Mouse (Mus musculus) c-Kit-negative CD71-positive TER-119-positive erythroid progenitor cells, embryonic 14.5 days (primary cell): ENCODE data around the gene Stk38.
A peak's percentile ranks its signal among the peaks of the same experiment; 100 is the strongest.
"Not testable (repeated sequence)": the region's sequence is repeated elsewhere in the genome, so short reads cannot be mapped to it uniquely, and the experiment has no call there.

Experiments used
- DNase-seq: peaks from one replicate; pipeline ENCODE4 v3.0.0-alpha.2; 2013; ENCODE audit warnings: low read depth, low spot score

Gene Stk38

DNA sequence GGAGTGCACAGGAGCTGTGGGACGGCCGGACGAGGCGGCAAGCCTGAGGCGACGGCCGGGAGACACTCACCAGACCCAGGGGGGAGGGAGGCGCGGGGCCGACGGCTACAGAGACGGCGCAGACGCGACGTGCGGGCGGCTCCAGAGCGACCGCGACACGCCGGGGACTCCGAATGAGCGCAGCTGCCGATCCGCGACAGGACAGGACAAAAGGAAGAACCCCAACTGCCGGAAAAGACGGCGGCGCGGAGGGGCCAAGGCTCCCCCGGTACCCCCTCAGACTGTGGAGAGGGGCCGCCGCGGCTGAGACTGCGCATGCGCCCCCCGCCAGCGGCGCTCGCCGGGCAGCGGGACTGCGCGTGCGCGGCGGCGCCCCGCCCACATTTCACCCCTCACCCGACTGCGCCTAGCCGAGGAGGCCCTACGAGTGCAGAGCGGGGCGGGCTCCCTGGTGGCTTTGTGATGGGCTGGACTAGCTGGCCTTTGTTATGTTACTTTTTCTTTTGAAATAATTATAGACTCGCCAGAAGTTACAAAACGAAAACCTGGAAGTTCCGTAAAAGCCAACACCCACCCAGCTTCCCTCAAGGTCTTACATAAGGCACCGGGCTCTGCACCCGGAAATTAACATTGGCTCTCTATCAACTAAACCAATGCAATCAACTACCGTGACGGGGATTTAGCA, at the start of gene Stk38:
Gene Stk38 (minus strand): TSS at position 355 of the 685 bp plus-strand sequence.
- peak; percentile 75 for DNase-seq

DNA sequence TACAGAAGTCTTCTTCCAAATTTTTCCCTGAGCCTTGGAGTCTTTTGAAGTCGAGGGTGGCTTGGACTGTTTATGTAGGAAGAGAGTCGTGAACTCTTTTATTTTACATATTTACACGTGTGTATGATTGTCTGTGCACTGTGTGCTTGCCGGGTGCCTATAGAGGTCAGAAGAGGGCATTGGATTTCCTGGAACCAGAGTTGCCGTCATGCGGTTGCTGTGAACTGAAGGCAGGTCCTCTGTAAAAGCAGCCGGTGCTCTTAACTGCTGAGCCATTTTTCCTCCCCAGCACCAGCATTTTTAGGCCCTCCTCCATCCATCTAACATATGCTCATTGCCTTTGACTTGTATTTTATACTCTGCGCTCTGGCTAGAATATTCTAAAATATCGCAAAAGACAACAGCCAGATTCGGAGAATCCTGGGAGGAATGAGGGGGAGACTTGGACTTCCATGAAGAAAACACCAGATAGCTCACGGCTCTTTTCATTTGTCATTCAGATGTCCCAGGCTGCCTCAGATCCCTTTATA, 49.6 kb upstream of the Stk38 start:
- no peak for DNase-seq

DNA sequence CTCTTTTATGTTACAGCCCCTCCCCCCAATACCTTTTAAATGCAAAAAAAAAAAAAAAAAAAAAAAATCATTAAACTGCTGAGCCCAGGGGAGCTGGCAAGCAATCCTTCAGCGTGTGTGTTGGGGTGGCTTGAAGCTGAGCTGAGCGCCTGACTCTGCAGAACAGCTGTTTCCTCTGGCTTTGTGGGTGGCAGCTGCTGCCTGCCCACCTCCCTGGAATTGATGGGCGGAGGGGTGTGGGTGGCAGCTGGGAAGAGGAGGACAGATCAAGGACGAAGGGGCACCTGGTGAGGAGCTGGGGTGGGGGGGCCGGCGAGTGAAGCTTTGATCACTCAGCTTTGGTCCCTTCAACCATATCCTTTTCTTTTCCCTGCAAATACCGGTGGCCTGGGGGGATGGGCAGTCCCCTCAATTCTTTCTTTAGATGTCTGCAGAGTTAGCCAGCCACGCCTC, 48.9 kb upstream of the Stk38 start:
- no peak for DNase-seq

DNA sequence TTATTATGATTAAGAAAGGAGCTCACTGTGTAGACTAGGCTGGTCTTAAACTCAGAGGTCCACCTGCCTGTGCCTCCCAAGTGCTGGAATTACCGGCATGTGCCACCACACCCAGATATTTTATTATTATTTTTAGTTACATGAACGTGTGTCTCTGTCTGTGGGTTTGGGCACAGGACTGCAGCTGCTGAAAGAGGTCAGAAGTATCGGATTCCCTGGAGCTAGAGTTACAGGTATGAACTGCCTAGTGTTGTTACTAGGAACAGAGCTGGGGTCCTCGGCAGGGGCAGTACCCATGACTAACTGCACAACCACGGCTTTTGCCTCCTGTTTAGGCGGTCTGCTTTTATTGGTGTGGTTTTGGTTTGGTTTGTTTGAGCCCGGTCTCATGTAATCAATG, 48.4 kb upstream of the Stk38 start:
- no peak for DNase-seq

DNA sequence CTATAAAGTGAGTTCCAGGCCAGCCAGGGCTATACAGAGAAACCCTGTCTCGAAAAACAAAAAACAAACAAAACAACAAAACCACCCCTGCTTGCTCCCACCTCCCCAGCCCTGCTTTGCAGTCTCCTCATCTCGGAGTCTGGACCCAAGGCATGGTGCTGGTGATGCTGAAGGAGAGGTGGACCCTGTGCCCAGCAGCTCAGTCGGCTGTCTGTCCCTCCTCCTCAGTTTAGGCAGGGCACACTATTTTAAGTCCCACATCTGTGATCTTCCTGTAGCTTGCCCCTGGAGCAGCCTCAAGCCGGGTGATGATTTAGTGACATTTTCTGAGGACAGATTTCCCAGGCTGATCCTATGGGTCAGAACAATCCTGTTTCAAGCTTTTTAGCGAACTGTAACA, 47.8 kb upstream of the Stk38 start:
- DNase-seq: no peak

DNA sequence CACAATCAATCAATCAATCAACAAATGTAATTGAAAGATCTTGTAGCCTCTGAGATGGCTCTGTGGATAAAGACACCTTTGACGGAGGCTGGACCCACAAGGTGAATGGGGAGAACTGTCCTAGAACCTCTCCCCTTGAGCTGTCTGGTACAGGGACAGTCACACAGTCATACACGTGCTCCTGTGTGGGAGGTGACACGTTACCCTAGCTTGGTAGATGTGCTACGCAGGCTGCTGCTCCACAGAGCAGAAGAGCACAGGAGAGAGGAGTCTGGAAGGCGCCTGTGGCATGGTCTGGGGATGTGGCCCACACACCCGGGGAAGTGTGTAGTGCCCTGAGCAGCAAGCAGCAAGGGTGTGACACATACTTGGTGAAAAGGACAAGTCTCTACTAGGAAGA, 46.6 kb upstream of the Stk38 start:
- no peak for DNase-seq

DNA sequence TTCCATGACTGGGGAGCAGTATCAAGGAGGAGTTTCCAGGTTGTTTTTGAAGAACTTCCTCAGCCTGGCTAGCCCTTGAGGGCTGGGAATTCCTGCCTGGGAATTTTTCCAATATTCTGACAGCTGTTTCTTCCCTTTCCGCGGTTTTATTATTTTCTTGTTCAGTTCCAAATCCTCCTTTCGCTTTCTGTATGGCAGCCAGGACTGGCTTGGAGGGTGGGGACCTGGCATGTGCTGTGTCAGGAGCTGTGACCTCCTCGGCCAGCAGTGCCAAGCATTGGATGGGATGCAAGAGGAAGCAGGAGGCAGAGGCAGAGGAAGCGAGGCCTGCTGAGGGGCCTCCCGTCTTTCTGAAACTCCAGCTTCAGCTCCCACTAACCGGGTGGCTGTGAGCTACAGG, 46.0 kb upstream of the Stk38 start:
- no peak for DNase-seq

DNA sequence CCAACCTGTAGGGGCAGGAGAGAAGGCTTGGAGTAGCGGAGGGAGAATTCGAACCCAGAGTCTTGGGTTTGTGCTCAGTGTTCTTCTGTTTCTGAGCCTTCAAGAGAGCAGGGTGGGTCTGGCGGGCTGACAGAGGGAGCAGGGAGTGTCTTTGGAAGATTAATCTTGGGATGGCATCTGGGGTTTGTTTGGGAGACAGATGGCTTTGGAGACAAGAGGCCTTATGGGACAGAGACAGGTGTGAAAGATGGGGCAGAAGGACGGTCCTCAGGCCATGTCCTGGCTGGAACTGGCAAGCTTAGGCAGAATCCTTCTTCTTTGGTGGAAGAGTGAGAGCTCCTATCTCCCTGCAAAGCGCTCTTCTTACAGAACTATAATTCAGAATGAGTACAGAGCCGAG, 45.3 kb upstream of the Stk38 start:
- DNase-seq: no peak

DNA sequence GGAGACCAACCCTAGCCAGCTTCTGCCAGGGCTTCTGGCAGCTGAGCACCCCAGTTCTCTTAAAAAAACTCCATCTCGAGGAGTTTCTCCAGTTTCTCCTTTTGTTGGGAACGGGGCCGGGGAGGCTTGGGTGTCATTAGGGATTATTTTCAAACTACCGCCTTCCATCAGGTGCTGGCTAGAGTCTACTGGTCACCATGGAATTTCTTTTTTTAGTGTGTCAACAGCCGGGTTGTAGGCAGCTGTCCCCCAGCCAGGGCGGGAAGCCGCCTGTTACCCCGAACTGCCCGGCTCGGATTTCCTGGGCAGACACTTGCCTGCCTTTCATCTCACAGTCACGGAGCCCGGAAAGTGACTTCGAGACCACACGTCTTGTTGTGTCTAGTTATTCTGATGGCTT, 43.0 kb upstream of the Stk38 start:
- DNase-seq: no peak

DNA sequence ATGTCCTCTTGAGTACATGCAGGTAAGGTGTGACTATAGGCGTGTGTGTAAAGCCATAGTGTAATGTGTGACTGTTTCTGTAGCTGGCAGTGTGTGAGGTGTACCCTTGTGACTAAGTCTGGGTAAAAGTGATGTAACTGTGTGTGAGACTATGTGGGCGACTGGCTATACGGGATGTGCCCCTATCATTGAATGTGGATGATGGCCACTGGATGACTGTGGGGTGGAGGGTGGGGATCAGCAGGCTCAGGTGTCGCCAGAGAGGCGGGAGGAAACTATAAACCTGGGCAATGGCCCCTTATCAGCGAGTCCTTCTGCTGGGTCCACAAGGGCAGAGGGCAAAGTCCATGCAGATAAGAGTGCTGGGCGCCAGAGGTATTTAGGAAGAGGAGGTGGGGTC, 42.1 kb upstream of the Stk38 start:
- no peak for DNase-seq

DNA sequence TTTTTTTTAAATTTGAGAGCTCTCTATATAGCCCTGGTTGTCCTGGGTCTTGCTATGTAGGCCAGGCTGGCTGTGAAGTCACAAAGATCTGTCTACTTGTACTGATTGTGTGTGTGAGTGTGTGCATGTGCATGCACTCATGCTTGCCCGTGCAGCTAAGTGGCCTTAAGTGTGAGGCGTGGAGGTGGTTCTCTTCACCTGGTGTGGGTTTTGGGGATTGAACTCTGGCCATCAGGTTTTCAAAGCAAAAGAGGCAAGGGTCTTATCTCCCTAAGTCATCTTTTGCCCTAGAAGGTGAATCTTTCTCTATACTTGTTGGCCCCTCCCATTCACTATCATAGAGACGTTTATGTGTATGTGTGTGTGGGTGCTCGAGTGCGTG, 41.7 kb upstream of the Stk38 start:
- no peak for DNase-seq

DNA sequence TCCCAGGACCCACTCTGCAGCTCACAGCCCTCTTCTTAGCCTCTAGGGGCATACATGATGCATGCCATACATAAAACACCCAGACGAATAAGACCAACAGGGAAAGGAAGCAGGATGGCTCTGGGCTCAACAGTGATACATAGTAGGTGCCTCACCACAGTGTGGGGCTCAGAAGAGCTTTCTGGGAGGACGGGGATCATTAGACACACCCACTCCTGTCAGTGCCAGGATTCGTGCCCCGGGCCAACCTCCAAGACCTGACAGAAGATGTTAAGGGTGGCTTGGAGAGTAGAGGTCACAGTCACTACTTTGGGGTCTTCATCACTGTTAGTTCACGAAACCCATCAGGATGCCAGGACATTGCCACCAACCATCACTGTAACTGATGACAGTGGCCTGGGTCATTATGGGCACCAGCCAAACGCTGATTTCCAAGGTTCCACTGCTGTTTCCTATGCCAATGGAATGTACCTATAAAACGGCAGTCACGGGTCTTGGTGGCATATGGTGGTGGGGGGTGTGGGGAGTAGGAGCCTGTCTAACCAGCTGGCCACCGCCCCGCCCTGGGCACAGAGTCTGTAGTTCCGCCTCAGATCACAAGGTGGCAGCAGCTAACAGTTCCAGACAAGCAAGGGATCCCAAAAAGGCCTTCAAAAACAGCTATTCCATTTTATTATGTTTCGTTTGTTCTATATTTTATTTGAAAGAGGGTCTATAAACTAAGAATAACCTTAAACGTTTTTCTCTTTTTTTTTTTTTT, 41.1 kb upstream of the Stk38 start:
- peak; percentile 47 for DNase-seq

DNA sequence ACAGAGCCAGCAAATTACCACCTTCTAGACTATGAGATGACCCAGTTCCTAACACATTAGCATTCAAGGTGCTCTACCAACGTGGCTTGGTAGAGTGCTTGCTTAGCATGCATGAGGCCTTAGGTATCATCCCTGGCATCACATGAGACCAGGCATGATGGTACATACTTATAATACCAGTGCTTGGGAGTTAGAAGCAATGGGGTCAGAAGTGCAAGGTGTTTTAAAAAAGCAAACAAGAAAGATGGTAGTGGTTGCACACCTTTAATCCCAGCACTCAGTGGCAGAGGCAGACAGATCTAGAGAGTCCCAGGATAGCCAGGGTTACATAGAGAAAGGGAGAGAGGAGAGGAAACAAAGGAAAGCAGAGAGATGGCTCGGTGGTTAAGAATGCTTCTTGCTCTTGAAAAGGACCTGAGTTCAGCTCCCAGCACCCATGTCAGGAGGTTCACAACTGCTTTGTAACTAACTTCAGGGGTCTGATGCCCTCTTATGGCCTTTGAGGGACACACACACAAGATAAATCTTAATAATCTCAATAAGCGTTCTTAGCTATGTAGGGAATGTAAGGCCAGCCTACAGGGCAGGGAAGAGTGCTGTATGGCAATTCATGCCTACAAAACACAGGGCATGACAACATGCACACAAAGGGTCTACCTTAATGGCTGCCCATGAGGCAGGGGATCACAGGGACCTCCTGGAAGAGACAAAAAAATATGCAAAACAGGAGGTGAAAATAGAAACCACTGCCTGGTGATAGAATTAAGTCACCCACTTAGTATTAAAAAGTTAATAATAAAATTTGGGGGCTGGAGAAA, 40.1 kb upstream of the Stk38 start:
- no peak for DNase-seq

DNA sequence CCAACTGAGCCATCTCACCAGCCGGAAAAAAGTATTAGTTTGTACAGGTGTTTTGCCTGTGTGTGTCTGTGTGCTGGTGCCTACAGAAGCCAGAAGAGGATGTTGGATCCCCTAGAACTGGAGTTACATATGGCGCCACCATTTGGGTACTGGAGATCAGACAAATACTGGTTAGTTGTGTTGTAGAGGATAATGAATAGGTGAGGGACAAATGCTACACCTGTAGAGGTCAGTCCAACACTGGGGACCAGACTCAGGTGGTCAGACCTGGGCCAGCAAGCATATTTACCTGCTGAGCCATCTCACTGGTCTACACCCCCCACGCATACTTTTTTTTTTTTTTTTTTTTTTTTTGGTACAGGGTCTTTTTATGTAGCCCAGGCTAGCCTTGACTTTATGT, 39.1 kb upstream of the Stk38 start:
- no peak for DNase-seq

DNA sequence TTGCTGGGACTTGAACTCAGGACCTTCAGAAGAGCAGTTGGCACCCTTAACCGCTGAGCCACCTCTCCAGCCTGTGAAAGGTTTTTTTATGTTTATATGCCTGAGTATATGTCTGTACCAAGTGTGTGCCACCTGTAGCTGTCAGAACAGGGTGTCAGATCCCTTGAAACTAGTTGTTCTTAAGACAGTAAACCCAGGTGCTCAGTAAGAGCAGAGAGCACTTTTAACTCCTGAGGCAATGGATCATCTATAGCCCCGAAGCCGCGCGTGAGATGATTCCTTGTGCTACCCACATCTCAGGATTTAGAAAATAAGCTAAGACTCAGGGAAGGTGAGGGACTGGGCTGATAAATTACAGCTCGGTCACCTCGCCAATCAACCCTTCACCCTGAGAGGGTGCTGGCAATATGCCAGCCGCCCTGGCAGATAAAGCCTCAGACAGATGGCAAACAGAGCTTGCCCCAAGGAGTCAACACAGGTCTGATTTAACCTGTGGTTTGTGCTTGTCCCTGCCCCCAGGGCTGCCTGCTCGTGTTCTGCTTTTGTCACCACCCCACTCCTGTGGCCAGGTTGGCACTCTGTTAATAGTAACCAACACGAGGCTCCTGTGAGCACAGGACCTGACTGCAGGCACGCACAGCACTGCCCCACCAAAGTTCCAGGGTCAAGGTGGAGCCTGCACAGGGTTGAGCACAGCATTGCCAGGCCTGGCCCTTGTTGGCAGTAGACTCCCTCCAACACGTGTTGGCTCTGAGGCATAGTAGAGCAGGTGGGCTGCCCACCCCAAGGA, 38.1 kb upstream of the Stk38 start:
- no peak for DNase-seq

DNA sequence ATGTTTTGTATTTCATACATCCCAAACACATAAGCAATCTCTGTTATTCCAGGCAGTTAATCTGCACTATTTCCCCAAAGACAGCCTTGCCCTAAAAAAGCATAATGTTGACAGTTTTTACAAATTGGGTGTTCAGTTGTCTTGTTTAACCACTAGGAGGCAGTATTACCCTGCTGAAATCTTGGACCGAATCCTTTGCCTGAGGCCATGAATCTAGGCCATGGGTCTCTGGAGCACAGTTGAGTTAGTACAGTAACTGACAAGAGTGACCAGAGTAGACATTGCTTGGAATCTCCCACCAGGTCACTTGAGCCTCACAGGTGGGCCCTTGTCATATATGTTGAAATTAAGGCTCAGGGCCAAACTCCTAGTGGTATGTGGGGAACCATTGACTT, 37.1 kb upstream of the Stk38 start:
- DNase-seq: peak; percentile 30

DNA sequence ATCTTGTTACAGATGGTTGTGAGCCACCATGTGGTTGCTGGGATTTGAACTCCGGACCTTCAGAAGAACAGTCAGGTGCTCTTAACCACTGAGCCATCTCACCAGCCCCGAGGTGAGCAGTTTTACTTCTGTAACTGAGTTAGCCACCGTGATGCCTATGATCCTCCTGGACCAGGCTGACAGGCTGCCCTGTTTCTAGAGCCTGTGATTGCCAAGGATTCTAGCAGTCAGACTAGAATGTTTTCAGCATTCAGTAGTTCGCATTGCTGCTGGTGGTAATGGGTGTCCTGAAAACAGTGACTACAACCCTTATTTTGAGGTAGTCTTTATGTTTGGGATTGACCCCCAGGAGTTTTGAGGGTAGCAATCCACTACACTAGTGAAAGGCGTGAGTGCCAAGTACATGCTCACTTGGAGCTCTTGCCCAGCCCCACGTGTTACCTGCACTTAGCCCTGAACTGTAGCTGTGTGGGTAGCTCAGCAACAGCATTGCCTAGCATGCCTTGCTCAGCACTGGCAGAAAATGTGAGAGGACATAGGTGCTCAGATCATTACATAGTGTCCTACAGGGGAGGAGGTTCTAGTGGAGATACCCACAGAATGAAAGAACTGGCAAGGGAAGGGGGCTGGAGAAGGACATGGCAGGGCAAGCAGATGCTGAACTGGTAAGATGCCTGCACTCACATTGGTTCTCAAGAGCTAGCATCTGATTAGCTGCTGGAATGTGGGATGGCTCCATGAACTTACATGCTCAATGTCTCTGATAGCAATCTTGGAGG, 36.5 kb upstream of the Stk38 start:
- no peak for DNase-seq

DNA sequence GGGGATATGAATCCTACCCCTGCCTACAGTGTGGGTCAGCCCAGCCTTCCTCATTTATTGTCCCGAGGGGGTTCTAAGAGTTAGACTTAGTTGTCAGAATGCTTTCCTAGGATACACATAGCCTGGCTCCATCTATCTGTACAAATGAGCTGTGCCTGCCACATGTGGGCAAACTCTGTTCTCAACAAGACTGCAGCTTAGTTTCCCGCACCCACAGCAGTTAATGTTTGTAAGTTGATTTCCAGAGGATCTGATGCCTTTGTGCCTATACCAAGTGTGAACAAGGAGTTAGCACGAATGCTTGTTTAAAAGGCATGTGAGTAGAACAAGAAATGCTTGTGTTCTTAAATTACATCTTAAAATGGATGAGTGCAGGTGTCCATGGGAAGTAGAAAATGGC, 35.8 kb upstream of the Stk38 start:
- DNase-seq: no peak

DNA sequence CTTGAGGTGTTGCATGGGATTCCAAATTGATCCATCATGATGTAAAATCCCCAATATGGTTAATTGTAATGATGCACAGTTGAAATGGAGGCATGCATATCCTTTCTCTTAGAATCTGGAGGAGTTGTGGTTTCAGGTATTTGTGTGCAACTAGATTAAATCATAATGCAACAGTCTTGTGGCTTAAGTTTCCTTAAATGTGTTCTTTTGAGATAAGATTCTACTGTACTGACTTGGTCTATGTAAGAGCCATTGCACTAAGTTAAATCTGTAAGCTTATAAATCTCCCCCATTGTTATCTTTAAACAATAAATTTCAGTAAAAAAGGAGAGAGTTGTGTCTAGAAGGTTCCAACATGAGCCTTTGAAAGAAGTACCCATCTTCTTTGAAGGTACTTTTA, 34.8 kb upstream of the Stk38 start:
- DNase-seq: no peak

DNA sequence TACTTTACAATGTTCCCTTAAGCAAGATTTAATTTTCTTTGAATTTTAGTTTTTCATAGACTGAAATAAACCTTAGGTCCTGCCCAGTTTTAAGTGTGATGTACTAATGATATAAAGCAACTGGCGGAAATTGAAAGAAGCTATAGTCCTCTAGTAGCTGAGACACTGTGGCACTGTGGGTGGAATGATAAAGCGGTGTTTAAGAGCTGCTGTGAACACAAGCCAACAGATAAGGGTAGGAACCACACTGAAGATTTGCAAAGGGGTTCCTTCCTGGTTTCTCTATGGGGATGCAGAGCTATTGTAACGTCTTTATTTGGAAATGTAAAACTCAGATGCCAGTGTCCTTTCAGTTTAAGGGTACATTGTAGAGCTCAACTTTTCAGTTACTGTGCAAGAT, 33.8 kb upstream of the Stk38 start:
- DNase-seq: not testable (repeated sequence)

DNA sequence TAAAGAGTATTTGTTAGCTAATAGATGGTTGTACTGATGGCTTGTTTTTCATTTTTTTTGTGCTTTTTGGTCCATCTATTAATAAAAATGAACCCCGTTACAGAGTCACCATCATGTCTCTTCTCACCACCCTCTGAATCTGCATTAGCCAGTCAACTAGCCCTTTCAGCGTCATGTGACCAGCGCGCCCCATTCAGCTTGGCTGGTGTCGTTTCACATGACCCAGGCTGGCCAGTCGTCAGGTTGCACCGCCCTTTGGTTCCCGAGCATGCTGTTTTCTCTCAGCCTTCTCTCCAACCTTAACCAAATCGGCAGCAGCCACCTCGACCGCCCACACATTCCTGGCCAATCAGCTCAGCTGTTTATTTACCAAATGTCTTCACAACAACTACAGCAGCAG, 31.6 kb upstream of the Stk38 start:
- DNase-seq: no peak
